Mouse (Mus musculus): Measurements from ENCODE around the gene Serpinb1c.
"Not testable (repeated sequence)": the region's sequence is repeated elsewhere in the genome, so short reads cannot be mapped to it uniquely, and the experiment has no call there.

Gene Serpinb1c

GRCm38 (mm10) chr13:32898111-32898510 is at the start of gene Serpinb1c:
TSS of gene Serpinb1c (minus strand) at chr13:32898211.
- DNase-seq (ENCODE audit: low spot score), result no peak

GRCm38 (mm10) chr13:32939191-32939590 is 41.2 kb upstream of the Serpinb1c start:
- DNase-seq (ENCODE audit: low spot score), result not testable (repeated sequence)

GRCm38 (mm10) chr13:32938275-32938674 is 40.3 kb upstream of the Serpinb1c start:
- DNase-seq (ENCODE audit: low spot score), result not testable (repeated sequence)

GRCm38 (mm10) chr13:32934706-32935381 is 36.8 kb upstream of the Serpinb1c start:
- DNase-seq (ENCODE audit: low spot score), result no peak

GRCm38 (mm10) chr13:32929107-32929750 is 31.2 kb upstream of the Serpinb1c start:
- DNase-seq (ENCODE audit: low spot score), result peak; percentile 76

GRCm38 (mm10) chr13:32927241-32927640 is 29.2 kb upstream of the Serpinb1c start:
- peak; percentile 22 for DNase-seq (ENCODE audit: low spot score)

GRCm38 (mm10) chr13:32926661-32927060 is 28.6 kb upstream of the Serpinb1c start:
- no peak for DNase-seq (ENCODE audit: low spot score)

- no peak for DNase-seq (ENCODE audit: low spot score)
Measured at GRCm38 (mm10) chr13:32924578-32925360, 26.8 kb upstream of the Serpinb1c start.

GRCm38 (mm10) chr13:32922622-32923021 is 24.6 kb upstream of the Serpinb1c start:
- DNase-seq (ENCODE audit: low spot score), result no peak

- peak; percentile 80 for DNase-seq (ENCODE audit: low spot score)
Measured at GRCm38 (mm10) chr13:32912770-32913380, 14.9 kb upstream of the Serpinb1c start.

GRCm38 (mm10) chr13:32908182-32908581 is 10.2 kb upstream of the Serpinb1c start:
- no peak for DNase-seq (ENCODE audit: low spot score)

GRCm38 (mm10) chr13:32903211-32903873 is 5.3 kb upstream of the Serpinb1c start:
- DNase-seq (ENCODE audit: low spot score), result peak; percentile 97

GRCm38 (mm10) chr13:32902481-32903015 is 4.5 kb upstream of the Serpinb1c start:
- peak; percentile 80 for DNase-seq (ENCODE audit: low spot score)

GRCm38 (mm10) chr13:32900639-32901038 is 2.6 kb upstream of the Serpinb1c start:
- peak; percentile 69 for DNase-seq (ENCODE audit: low spot score)

- not testable (repeated sequence) for DNase-seq (ENCODE audit: low spot score)
Measured at GRCm38 (mm10) chr13:32899114-32899513, 1.1 kb upstream of the Serpinb1c start.

GRCm38 (mm10) chr13:32896931-32897330 is 1.1 kb downstream of the Serpinb1c start:
- DNase-seq (ENCODE audit: low spot score), result peak; percentile 18

- peak; percentile 49 for DNase-seq (ENCODE audit: low spot score)
Measured at GRCm38 (mm10) chr13:32884755-32885154, 13.3 kb downstream of the Serpinb1c start.

- DNase-seq (ENCODE audit: low spot score), result peak; percentile 21
Measured at GRCm38 (mm10) chr13:32873862-32874261, 24.1 kb downstream of the Serpinb1c start.

- DNase-seq (ENCODE audit: low spot score), result no peak
Measured at GRCm38 (mm10) chr13:32868843-32869242, 29.2 kb downstream of the Serpinb1c start.

- not testable (repeated sequence) for DNase-seq (ENCODE audit: low spot score)
Measured at GRCm38 (mm10) chr13:32868233-32868632, 29.8 kb downstream of the Serpinb1c start.

- no peak for DNase-seq (ENCODE audit: low spot score)
Measured at GRCm38 (mm10) chr13:32867030-32867429, 31.0 kb downstream of the Serpinb1c start.

Data from adipocyte (in vitro differentiated cells).